Mouse (Mus musculus) stomach, postnatal 0 days (tissue): ENCODE data around the gene 1110017D15Rik. TPM values are rescaled to one million over a fixed set of nuclear protein-coding genes. Genes with fewer than 3 reads are reported as not detected.

Experiments used
- ATAC-seq: fragments of 200-750 bp; cut with Nextera tagmentation; 2 replicates; pipeline ENCODE4 v1.8.0; 2017; ENCODE audit not compliant: low FRiP score, low TSS enrichment
- DNase-seq: peaks from one replicate; pipeline ENCODE4 v3.0.0-alpha.2; 2016; ENCODE audit warnings: low spot score
- H3K27ac ChIP-seq: fragments of 300-500 bp; sonication (generic); replicated peaks from 2 replicates; pipeline ENCODE4 v1.5.1; 2014; ENCODE audit warnings: mild to moderate bottlenecking, control low read depth
- H3K27me3 ChIP-seq: fragments of 300-500 bp; sonication (generic); 2 replicates; pipeline ENCODE4 v1.6.1; 2014; ENCODE audit warnings: low read length; ENCODE audit not compliant: control insufficient read depth, insufficient read depth
- H3K36me3 ChIP-seq: fragments of 300-500 bp; sonication (generic); 2 replicates; pipeline ENCODE4 v1.6.1; 2014; ENCODE audit warnings: low read length, mixed read lengths; ENCODE audit not compliant: control insufficient read depth, insufficient read depth
- H3K4me1 ChIP-seq: fragments of 300-500 bp; sonication (generic); replicated peaks from 2 replicates; pipeline ENCODE4 v1.6.1; 2014; ENCODE audit warnings: antibody characterized with exemption; ENCODE audit not compliant: control insufficient read depth, insufficient read depth
- H3K4me2 ChIP-seq: fragments of 300-500 bp; sonication (generic); replicated peaks from 2 replicates; pipeline ENCODE4 v1.6.1; 2014; ENCODE audit warnings: low read depth, mild to moderate bottlenecking, control low read depth, moderate library complexity
- H3K4me3 ChIP-seq: fragments of 300-500 bp; sonication (generic); 2 replicates; pipeline ENCODE4 v1.5.1; 2014; ENCODE audit warnings: low read depth, low read length, control low read depth
- H3K9ac ChIP-seq: fragments of 300-500 bp; sonication (generic); 2 replicates; pipeline ENCODE4 v1.6.1; 2014; ENCODE audit warnings: mild to moderate bottlenecking, low read length, control low read depth, mixed read lengths
- H3K9me3 ChIP-seq: fragments of 300-500 bp; sonication (generic); 2 replicates; pipeline ENCODE4 v1.6.1; 2016; ENCODE audit warnings: low read length; ENCODE audit not compliant: control insufficient read depth
- CTCF ChIP-seq: IDR thresholded peaks from 2 replicates; pipeline ENCODE4 v1.5.1; 2016; ENCODE audit warnings: antibody characterized with exemption, low read depth, mild to moderate bottlenecking, moderate library complexity
- EP300 ChIP-seq: optimal IDR thresholded peaks from 2 replicates; pipeline ENCODE3; 2016; ENCODE audit warnings: antibody characterized with exemption
- WGBS: fragments of 180-500 bp; shearing (Covaris S2); extraction: QIAGEN DNeasy Blood & Tissue Kit; methylation state at CpG from one replicate; pipeline ENCODE4 v1.1.7; 2014; 5-methylcytosine and 5-hydroxymethylcytosine counted together
- polyA plus RNA-seq: library from polyadenylated mRNA; unstranded; fragments of >200 nt; fragmentation: Nextera tagmentation; extraction: Ambion mirVana; gene quantifications from 2 replicates; pipeline ENCODE4 v1.2.1, GENCODE M21; 2015

Gene 1110017D15Rik
- polyA plus RNA-seq, 1 experiment from 2014 or later: 0.53 TPM

- no peak for DNase-seq
- H3K4me3 ChIP-seq: no peak overlapping the region; the same call in 1 of the 2 replicates
- H3K27me3 ChIP-seq: peaks cover 7% of the 10 kb centered on the region
- H3K9me3 ChIP-seq: no peaks in the 10 kb centered on the region
- H3K4me2 ChIP-seq: no peak overlapping the region
- no peak for ATAC-seq
- WGBS: 46% methylated on average over 43 of the region's 43 CpGs
- peaks cover 5% of the 10 kb centered on the region; the same call in 1 of the 2 replicates for H3K4me1 ChIP-seq
- H3K9ac ChIP-seq: no peak overlapping the region
- TF ChIP-seq EP300: no peak
- peaks cover 6% of the 10 kb centered on the region for H3K36me3 ChIP-seq
- no peak overlapping the region for H3K27ac ChIP-seq
Measured at GRCm38 (mm10) chr4:41498921-41499391, 18.2 kb downstream of the 1110017D15Rik start.

- H3K4me3 ChIP-seq: peak overlapping the region; percentile 20
- DNase-seq (no peak), ATAC-seq (no peak)
- peaks cover 7% of the 10 kb centered on the region for H3K27me3 ChIP-seq
- no peaks in the 10 kb centered on the region for H3K9me3 ChIP-seq
- WGBS: 34% methylated on average over 72 of the region's 72 CpGs
- H3K4me1 ChIP-seq: peaks cover 5% of the 10 kb centered on the region; the same call in 1 of the 2 replicates
- no peak overlapping the region for H3K27ac ChIP-seq
- no peak for TF ChIP-seq EP300
- no peak for TF ChIP-seq CTCF
- H3K4me2 ChIP-seq: peak overlapping the region; percentile 23
- no peak overlapping the region for H3K9ac ChIP-seq
- peaks cover 6% of the 10 kb centered on the region for H3K36me3 ChIP-seq
Measured at GRCm38 (mm10) chr4:41497995-41498845, 18.9 kb downstream of the 1110017D15Rik start.

- TF ChIP-seq EP300 (no peak), CTCF (peak; percentile 56)
- Histone ChIP-seq H3K9me3 (no peaks in the 10 kb centered on the region), H3K4me2 (peak overlapping the region; percentile 23; the same call in 1 of the 2 replicates), H3K27me3 (peaks cover 7% of the 10 kb centered on the region), H3K36me3 (peaks cover 6% of the 10 kb centered on the region), H3K4me1 (peaks cover 5% of the 10 kb centered on the region; the same call in 1 of the 2 replicates), H3K27ac (no peak overlapping the region), H3K9ac (no peak overlapping the region), H3K4me3 (no peak overlapping the region)
- 24% methylated on average over 34 of the region's 34 CpGs for WGBS
- no peak for DNase-seq
- ATAC-seq: no peak
Measured at GRCm38 (mm10) chr4:41497579-41497978, 19.6 kb downstream of the 1110017D15Rik start.

DNA sequence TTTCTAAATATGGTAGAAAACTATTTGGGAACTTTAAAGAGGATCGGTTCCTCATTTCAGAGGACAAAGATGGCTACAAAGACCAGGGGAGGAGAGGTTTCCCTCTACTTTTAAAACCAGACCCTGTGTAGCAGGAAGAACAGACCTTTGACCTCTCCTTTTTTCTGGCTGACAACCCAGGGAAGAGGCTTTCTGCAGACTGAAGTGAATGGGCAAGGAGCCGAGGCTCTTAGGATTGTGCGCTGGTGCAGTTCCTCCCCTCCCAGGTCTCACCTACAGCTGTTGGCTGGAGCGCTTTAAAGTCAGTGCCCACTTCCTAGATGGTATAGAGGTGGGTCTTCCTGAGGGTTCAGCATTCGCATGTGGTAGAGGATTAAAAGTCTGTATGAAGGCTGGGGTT, 20.1 kb downstream of the 1110017D15Rik start:
- 80% methylated on average over 5 of the region's 5 CpGs for WGBS
- Histone ChIP-seq H3K9me3 (no peaks in the 10 kb centered on the region), H3K27me3 (peaks cover 7% of the 10 kb centered on the region), H3K4me3 (no peak overlapping the region), H3K9ac (no peak overlapping the region), H3K36me3 (peaks cover 6% of the 10 kb centered on the region), H3K27ac (no peak overlapping the region), H3K4me1 (peaks cover 5% of the 10 kb centered on the region; the same call in 1 of the 2 replicates), H3K4me2 (no peak overlapping the region)
- TF ChIP-seq CTCF (no peak), EP300 (no peak)
- DNase-seq (no peak), ATAC-seq (no peak)

- ATAC-seq: no peak
- 72% methylated on average over 11 of the region's 11 CpGs for WGBS
- TF ChIP-seq CTCF: no peak
- TF ChIP-seq EP300: no peak
- Histone ChIP-seq H3K36me3 (peaks cover 6% of the 10 kb centered on the region), H3K4me3 (no peak overlapping the region), H3K27me3 (peaks cover 7% of the 10 kb centered on the region), H3K9me3 (no peaks in the 10 kb centered on the region), H3K27ac (no peak overlapping the region), H3K4me1 (0 out of 2 replicates have a peak, but pooled peaks cover 3% of the 10 kb centered on the region), H3K9ac (no peak overlapping the region), H3K4me2 (no peak overlapping the region)
- no peak for DNase-seq
Measured at GRCm38 (mm10) chr4:41495850-41496249, 21.3 kb downstream of the 1110017D15Rik start.

GRCm38 (mm10) chr4:41495076-41495475, 22.1 kb downstream of the 1110017D15Rik start:
- no peak overlapping the region for H3K27ac ChIP-seq
- TF ChIP-seq CTCF: no peak
- no peak for TF ChIP-seq EP300
- no peak for DNase-seq
- H3K9ac ChIP-seq: no peak overlapping the region
- H3K36me3 ChIP-seq: peaks cover 6% of the 10 kb centered on the region
- no peak for ATAC-seq
- H3K4me3 ChIP-seq: no peak overlapping the region
- H3K4me2 ChIP-seq: no peak overlapping the region
- H3K4me1 ChIP-seq: 0 out of 2 replicates have a peak, but pooled peaks cover 3% of the 10 kb centered on the region
- 81% methylated on average over 4 of the region's 4 CpGs for WGBS
- peaks cover 7% of the 10 kb centered on the region for H3K27me3 ChIP-seq
- no peaks in the 10 kb centered on the region for H3K9me3 ChIP-seq
